Mouse (Mus musculus) hindbrain, embryonic 15.5 days (tissue): ENCODE results near the gene Atp6v1e1. TPM values are rescaled to one million over a fixed set of nuclear protein-coding genes. Genes with fewer than 3 reads are reported as not detected.

ENCODE experiments used
- ATAC-seq: fragments of 200-750 bp; cut with Nextera tagmentation; 2 replicates; pipeline ENCODE4 v1.8.0; 2017; ENCODE audit warnings: low read depth, moderate number of reproducible peaks, moderate TSS enrichment; ENCODE audit not compliant: low FRiP score
- H3K27ac ChIP-seq: fragments of 300-500 bp; sonication (generic); replicated peaks from 2 replicates; pipeline ENCODE4 v1.5.1; 2015; ENCODE audit warnings: mild to moderate bottlenecking, inconsistent platforms
- H3K27me3 ChIP-seq: fragments of 300-500 bp; sonication (generic); 2 replicates; pipeline ENCODE4 v1.6.1; 2015; ENCODE audit warnings: control low read depth, inconsistent platforms
- H3K36me3 ChIP-seq: fragments of 300-500 bp; sonication (generic); 2 replicates; pipeline ENCODE4 v1.6.1; 2015; ENCODE audit warnings: control low read depth, inconsistent platforms
- H3K4me1 ChIP-seq: fragments of 300-500 bp; sonication (generic); replicated peaks from 2 replicates; pipeline ENCODE4 v1.6.1; 2015; ENCODE audit warnings: control low read depth, inconsistent platforms
- H3K4me2 ChIP-seq: fragments of 300-500 bp; sonication (generic); 2 replicates; pipeline ENCODE4 v1.6.1; 2015; ENCODE audit warnings: moderate library complexity, mild to moderate bottlenecking, inconsistent platforms
- H3K4me3 ChIP-seq: fragments of 300-500 bp; sonication (generic); 2 replicates; pipeline ENCODE4 v1.5.1; 2015; ENCODE audit warnings: mild to moderate bottlenecking, inconsistent platforms
- H3K9ac ChIP-seq: fragments of 300-500 bp; sonication (generic); 2 replicates; pipeline ENCODE4 v1.6.1; 2015; ENCODE audit warnings: inconsistent platforms
- H3K9me3 ChIP-seq: fragments of 300-500 bp; sonication (generic); 2 replicates; pipeline ENCODE4 v1.6.1; 2016; ENCODE audit warnings: control low read depth, inconsistent platforms
- WGBS: fragments of 180-500 bp; shearing (Covaris S2); methylation state at CpG from one replicate; pipeline ENCODE4 v1.1.7; 2015; 5-methylcytosine and 5-hydroxymethylcytosine counted together
- polyA plus RNA-seq: library from polyadenylated mRNA; unstranded; fragments of >200 nt; fragmentation: Nextera tagmentation; extraction: Ambion mirVana; gene quantifications from 2 replicates; pipeline ENCODE4 v1.2.1, GENCODE M21; 2015

Atp6v1e1 gene
- polyA plus RNA-seq, 1 experiment from 2014 or later = 286 TPM

DNA sequence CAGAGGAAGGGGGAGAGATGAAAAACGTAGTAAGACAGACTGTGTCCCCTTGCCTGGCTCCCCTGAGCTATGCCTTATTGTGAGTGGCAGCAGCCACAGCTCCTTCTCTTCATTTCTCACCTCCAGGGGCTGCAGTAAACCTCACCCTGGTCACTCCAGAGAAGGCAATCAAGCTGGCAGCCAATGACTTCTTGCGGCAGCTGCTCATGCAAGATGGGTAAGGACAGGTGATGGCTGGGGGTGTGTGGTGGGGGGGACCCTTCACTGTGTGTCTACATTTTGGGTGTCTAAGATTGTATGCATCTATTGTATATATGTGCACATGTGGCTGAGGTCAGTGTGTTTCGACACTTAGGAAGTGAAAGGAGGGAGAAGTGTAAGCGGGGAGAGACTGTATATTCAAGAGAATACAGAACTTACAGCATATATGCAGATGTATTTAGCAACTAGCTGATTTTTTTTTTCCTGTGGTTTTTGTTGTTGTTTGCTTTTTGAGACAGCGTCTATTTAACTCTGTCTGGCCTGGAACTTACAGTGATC lies 34.5 kb downstream of the Atp6v1e1 start:
- 86% methylated on average over 5 of the region's 5 CpGs for whole genome bisulfite sequencing
- Histone ChIP-seq H3K9ac (no peak overlapping the region), H3K4me3 (no peak overlapping the region), H3K27ac (no peak overlapping the region), H3K4me2 (no peak overlapping the region), H3K4me1 (peaks cover 5% of the 10 kb centered on the region; the same call in 1 of the 2 replicates), H3K36me3 (peaks cover 12% of the 10 kb centered on the region), H3K9me3 (no peaks in the 10 kb centered on the region), H3K27me3 (no peaks in the 10 kb centered on the region)
- no peak for ATAC-seq

DNA sequence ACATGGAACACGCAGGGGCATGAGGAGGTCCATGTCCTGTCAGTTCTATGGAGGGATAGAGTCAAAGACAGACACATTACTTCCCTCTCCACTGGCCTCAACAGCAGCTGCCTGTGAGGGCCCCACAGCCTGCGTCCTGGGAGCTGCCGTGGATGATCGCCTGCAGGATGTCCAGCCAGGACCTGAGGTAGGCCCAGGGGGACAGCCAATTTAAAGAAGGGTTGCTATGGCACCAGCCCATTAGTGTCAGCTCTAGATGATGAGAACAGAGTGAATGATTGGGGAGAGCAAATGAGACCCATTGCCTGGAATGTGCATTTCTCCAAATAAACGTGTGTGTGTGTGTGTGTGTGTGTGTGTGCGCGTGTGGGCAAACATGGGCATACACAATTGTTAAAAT lies 38.2 kb downstream of the Atp6v1e1 start:
- Histone ChIP-seq H3K27ac (no peak overlapping the region), H3K4me2 (no peak overlapping the region), H3K9me3 (no peaks in the 10 kb centered on the region), H3K4me1 (peaks cover 5% of the 10 kb centered on the region; the same call in 1 of the 2 replicates), H3K27me3 (no peaks in the 10 kb centered on the region), H3K9ac (no peak overlapping the region), H3K36me3 (0 out of 2 replicates have a peak, but pooled peaks cover 3% of the 10 kb centered on the region), H3K4me3 (no peak overlapping the region)
- WGBS = 47% methylated on average over 7 of the region's 7 CpGs
- no peak for ATAC-seq

- Histone ChIP-seq H3K36me3 (no peaks in the 10 kb centered on the region), H3K4me3 (no peak overlapping the region), H3K9me3 (no peaks in the 10 kb centered on the region), H3K27me3 (no peaks in the 10 kb centered on the region), H3K9ac (no peak overlapping the region), H3K4me2 (no peak overlapping the region), H3K4me1 (peaks cover 5% of the 10 kb centered on the region; the same call in 1 of the 2 replicates), H3K27ac (no peak overlapping the region)
- no peak for ATAC-seq
- WGBS = 94% methylated on average over 2 of the region's 2 CpGs
These were observed 39.6 kb downstream of the Atp6v1e1 start for GRCm38 (mm10) chr6:120782948-120783347.

DNA sequence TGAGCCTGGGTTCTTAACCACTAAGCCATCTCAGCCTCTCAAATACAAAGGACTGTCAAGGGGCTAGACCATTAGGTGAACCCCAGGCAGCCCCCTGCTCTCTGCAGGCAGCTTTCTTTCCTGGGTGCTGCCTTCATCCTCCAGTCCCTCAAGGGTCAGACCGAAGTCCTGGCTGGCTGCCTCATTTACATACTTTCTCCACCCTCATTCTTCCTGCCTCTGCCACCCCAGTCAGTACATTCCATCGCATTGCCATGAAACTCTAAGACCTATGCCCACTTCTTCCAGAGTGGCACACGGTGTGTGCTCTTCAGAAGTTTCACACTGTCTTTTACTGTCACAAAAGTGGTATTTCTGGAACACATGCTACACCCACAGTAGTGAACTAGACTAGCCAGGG lies 44.4 kb downstream of the Atp6v1e1 start:
- Histone ChIP-seq H3K4me3 (no peak overlapping the region), H3K4me2 (no peak overlapping the region), H3K27ac (no peak overlapping the region), H3K27me3 (no peaks in the 10 kb centered on the region), H3K36me3 (no peaks in the 10 kb centered on the region), H3K9me3 (no peaks in the 10 kb centered on the region), H3K9ac (no peak overlapping the region), H3K4me1 (peaks cover 8% of the 10 kb centered on the region)
- WGBS = 64% methylated on average over 3 of the region's 3 CpGs
- no peak for ATAC-seq

GRCm38 (mm10) chr6:120777533-120777932 lies 45.1 kb downstream of the Atp6v1e1 start:
- no peak overlapping the region for H3K4me2 ChIP-seq
- H3K36me3 ChIP-seq = no peaks in the 10 kb centered on the region
- no peak for ATAC-seq
- 89% methylated on average over 9 of the region's 9 CpGs for WGBS
- H3K4me1 ChIP-seq = peaks cover 15% of the 10 kb centered on the region
- H3K9ac ChIP-seq = no peak overlapping the region
- no peaks in the 10 kb centered on the region for H3K9me3 ChIP-seq
- no peaks in the 10 kb centered on the region for H3K27me3 ChIP-seq
- no peak overlapping the region for H3K27ac ChIP-seq
- no peak overlapping the region for H3K4me3 ChIP-seq

DNA sequence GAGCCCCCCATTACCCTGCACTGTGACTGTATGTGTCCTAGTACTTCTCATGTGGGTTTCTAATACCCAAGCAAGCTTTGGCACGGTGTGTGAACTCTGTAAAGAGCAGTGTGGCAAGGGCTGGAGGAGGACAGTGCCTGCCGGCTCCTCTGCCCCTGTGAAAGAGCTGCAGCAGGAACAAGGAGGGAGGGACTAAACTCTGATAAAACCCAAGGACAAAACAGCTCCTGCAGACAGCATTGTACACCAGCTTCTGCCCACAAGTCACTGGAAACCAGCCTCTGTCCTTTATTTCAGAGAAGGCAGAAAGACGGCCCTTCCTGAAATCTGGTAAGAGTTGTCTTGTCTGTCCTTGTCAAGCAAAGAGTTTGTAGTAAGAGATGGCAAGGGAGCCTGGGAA lies 46.3 kb downstream of the Atp6v1e1 start:
- no peak for ATAC-seq
- Histone ChIP-seq H3K9ac (no peak overlapping the region), H3K36me3 (no peaks in the 10 kb centered on the region), H3K27ac (no peak overlapping the region), H3K9me3 (no peaks in the 10 kb centered on the region), H3K4me1 (peaks cover 16% of the 10 kb centered on the region), H3K4me2 (peak overlapping the region; percentile 5; the same call in 1 of the 2 replicates), H3K4me3 (no peak overlapping the region), H3K27me3 (no peaks in the 10 kb centered on the region)
- WGBS = 73% methylated on average over 3 of the region's 3 CpGs

DNA sequence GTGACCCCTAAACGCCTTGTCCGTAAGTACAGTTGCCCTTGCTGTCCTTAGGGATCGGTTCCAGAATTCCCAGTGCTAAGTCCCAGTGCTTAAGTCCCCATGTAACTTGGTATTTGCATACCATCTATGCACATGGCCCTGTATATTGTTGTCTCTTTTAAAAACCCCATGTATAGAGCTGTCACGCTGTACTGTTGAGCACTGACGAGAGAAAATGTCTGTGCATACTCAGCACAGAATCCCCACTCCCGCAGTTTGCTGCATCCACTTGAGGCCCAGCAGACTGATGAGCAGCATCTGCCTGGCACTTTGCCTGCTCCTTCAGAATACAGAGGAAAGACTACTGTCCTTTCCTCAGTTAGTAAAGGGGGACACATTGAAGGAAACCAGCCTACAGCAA lies 48.8 kb downstream of the Atp6v1e1 start:
- H3K36me3 ChIP-seq = no peaks in the 10 kb centered on the region
- H3K27me3 ChIP-seq = no peaks in the 10 kb centered on the region
- no peaks in the 10 kb centered on the region for H3K9me3 ChIP-seq
- H3K27ac ChIP-seq = peak overlapping the region; percentile 72
- no peak overlapping the region for H3K9ac ChIP-seq
- 43% methylated on average over 6 of the region's 6 CpGs for WGBS
- H3K4me2 ChIP-seq = peak overlapping the region; percentile 29
- peak; percentile 42 for ATAC-seq
- H3K4me3 ChIP-seq = no peak overlapping the region
- peaks cover 16% of the 10 kb centered on the region for H3K4me1 ChIP-seq

DNA sequence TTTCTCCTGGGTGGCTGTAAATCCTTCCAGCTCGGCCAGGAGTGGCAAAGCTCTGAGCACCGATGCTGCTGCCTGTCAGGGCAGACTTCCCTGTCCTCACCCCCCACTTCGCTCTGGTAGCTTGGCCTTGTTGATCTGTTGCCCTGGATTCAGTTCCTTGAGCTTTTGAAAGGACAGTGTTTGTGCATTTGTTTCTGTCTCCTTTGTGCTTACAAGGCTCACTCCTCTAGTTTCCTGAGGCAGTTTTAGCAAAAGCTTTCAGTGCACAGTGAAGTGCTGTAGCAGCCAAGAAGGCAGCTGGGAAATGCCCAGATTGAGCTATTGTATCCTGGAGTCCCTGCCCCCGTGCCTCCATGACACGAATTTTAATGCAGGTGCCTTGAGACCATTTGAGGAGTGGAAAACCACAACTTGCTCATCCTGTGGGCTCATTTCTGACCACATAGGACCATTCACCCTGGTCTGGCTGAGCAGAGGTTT lies 49.4 kb downstream of the Atp6v1e1 start, which contains the start of gene Slc25a18:
Gene Slc25a18 (plus strand): TSS at position 430 of the 480 bp plus-strand sequence.
- peak; percentile 91 for ATAC-seq
- Histone ChIP-seq H3K4me2 (peak within 1 kb of the TSS; percentile 29), H3K9me3 (no peaks in the 10 kb centered on the region), H3K4me3 (no peak within 1 kb of the TSS), H3K4me1 (peaks cover 16% of the 10 kb centered on the region), H3K27me3 (no peaks in the 10 kb centered on the region), H3K36me3 (no peaks in the 10 kb centered on the region), H3K27ac (peak within 1 kb of the TSS; percentile 72), H3K9ac (no peak within 1 kb of the TSS)
- WGBS = 18% methylated on average over 5 of the region's 5 CpGs

DNA sequence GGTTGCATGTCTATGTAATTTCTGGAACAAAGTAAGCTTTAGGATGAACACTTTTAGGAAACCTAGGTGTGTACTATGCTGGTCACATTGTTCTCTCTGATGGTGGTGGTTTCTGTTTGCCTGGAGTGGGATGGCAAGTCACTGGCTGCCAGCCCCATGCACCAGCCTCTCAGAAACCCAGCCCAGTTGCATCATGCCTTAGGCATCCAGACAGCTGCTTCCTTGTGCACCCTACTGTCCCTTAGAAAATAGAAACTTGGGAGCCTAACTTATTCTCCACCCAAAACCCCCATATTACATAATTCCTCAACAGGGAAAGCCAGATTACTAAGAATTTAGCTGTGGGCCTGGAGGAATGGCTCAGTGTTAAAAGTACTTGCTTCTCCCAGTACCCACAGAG lies 50.6 kb downstream of the Atp6v1e1 start:
- H3K4me1 ChIP-seq = peaks cover 16% of the 10 kb centered on the region
- H3K9ac ChIP-seq = no peak overlapping the region
- H3K9me3 ChIP-seq = no peaks in the 10 kb centered on the region
- no peak for ATAC-seq
- no peaks in the 10 kb centered on the region for H3K36me3 ChIP-seq
- no peaks in the 10 kb centered on the region for H3K27me3 ChIP-seq
- peak overlapping the region; percentile 72 for H3K27ac ChIP-seq
- no peak overlapping the region for H3K4me3 ChIP-seq
- H3K4me2 ChIP-seq = no peak overlapping the region

GRCm38 (mm10) chr6:120771366-120771765 lies 51.2 kb downstream of the Atp6v1e1 start:
- 0 out of 2 replicates have a peak, but pooled peaks cover 2% of the 10 kb centered on the region for H3K36me3 ChIP-seq
- WGBS = 90% methylated on average over 1 of the region's 1 CpGs
- no peaks in the 10 kb centered on the region for H3K27me3 ChIP-seq
- ATAC-seq = no peak
- no peak overlapping the region for H3K4me3 ChIP-seq
- H3K9ac ChIP-seq = no peak overlapping the region
- no peak overlapping the region for H3K4me2 ChIP-seq
- H3K9me3 ChIP-seq = no peaks in the 10 kb centered on the region
- H3K4me1 ChIP-seq = peaks cover 16% of the 10 kb centered on the region
- H3K27ac ChIP-seq = no peak overlapping the region

DNA sequence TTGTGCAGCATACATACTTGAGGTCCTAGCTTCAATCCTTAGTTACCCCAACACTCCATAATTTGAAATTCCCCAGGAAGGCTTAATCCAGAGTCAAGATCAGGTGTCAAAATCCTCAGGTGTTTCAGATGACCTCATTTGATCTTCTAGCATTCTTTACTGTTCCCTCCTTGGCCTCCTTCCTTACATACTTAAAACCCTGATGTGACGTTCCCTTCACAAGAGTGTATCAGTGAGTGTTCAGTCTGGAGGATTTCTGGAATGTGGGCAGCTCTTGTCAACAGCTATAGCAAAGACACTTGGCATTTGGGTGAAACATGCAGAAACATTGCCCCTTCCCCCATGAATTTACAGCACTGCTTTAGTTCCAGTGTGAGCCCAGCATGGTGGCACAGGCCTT lies 52.6 kb downstream of the Atp6v1e1 start:
- 95% methylated on average over 1 of the region's 1 CpGs for WGBS
- Histone ChIP-seq H3K9ac (no peak overlapping the region), H3K27me3 (no peaks in the 10 kb centered on the region)

DNA sequence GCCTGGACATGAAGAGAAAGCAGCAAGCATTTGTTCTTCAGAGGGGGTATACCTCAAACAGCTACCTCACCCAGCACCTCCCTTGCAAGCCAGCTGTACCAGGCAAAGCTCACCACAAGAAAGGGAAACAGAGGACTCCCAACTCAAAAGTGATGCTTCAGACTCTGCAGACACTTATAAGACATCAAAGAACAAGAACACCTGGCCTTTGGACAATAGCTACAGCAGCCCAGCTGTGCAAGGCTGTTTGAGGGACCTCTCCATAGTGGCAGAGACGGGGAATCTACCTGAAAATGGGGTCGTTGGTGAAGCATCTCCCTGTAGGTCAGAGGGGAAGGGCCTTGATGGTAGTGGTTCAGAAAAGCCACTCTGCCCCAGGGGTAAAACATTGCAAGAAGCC lies 61.4 kb downstream of the Atp6v1e1 start:
- no peak overlapping the region for H3K9ac ChIP-seq
- no peaks in the 10 kb centered on the region for H3K9me3 ChIP-seq
- H3K4me2 ChIP-seq = no peak overlapping the region
- no peaks in the 10 kb centered on the region for H3K27me3 ChIP-seq
- no peak overlapping the region for H3K4me3 ChIP-seq
- no peak overlapping the region for H3K27ac ChIP-seq
- 89% methylated on average over 2 of the region's 2 CpGs for WGBS
- H3K4me1 ChIP-seq = no peaks in the 10 kb centered on the region
- ATAC-seq = no peak
- peaks cover 26% of the 10 kb centered on the region for H3K36me3 ChIP-seq

More for the DNA sequence above, 52.6 kb downstream of the Atp6v1e1 start:
- Histone ChIP-seq H3K4me1 (peaks cover 16% of the 10 kb centered on the region), H3K4me3 (no peak overlapping the region), H3K4me2 (no peak overlapping the region), H3K36me3 (0 out of 2 replicates have a peak, but pooled peaks cover 3% of the 10 kb centered on the region), H3K9me3 (no peaks in the 10 kb centered on the region), H3K27ac (no peak overlapping the region)
- ATAC-seq = no peak

- WGBS = 96% methylated on average over 2 of the region's 2 CpGs
- Histone ChIP-seq H3K36me3 (no peaks in the 10 kb centered on the region), H3K4me2 (no peak overlapping the region)
These were observed 76.2 kb downstream of the Atp6v1e1 start for GRCm38 (mm10) chr6:120746416-120746815.

More at GRCm38 (mm10) chr6:120746416-120746815, 76.2 kb downstream of the Atp6v1e1 start:
- Histone ChIP-seq H3K9ac (no peak overlapping the region), H3K27me3 (no peaks in the 10 kb centered on the region), H3K9me3 (no peaks in the 10 kb centered on the region), H3K4me1 (no peaks in the 10 kb centered on the region), H3K4me3 (no peak overlapping the region), H3K27ac (no peak overlapping the region)
- no peak for ATAC-seq
